9 mouse cellular contexts compared by ENCODE assay signal in the genomic region with DNA sequence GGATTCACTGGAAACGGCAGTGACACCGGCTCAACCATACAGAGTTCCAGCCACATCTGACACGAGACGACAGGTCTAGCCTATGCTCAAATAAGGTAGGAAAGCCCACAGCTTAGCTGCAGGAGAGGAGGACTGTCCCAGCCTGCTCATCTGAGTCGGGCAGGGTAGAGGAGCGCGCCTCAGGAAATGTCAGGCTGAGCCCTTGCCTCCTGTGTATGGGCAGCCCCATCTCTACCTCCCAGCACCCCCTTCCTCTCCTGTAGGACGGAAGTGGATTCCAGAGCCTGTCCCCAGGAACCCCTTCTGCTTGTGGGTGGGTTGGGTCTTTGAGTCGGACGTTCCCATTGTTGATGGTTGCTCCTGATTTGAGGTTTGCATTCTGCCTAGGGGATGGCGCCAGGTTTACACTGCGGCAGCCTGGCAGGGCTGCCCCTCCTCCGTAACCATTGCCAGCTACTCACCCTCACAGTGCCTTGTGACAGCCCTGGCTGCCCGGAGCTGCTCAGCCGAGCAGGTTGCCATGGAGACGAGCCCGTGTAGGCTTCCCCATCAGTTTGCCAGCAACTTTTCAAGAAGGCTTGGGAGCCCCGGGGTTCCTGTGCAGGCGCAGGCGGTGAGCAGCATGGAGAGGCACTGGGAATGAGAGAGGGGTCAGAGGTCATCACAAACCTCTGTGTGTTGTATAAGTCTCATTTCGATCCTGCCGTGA. TPM values are rescaled to one million over a fixed set of nuclear protein-coding genes. Genes with fewer than 3 reads are reported as not detected.
DNase-seq lines count a peak whose midpoint lies in the region; TF ChIP-seq lines count a peak whose summit lies in the region.
"Had no signal": no experiment of that assay in that cellular context is flagged by ENCODE, and none has a peak within 500 bp of the region (broad histone marks: within the 10 kb centered on the region; RNA-seq: fewer than 3 reads in every experiment).

No protein-coding gene starts in this region.

- peak; percentile 96 for DNase-seq in brain, adult 2 months (ENCODE audit: low read depth, low spot score)
- peak; percentile 76 for DNase-seq in forebrain, embryonic 10.5 days (ENCODE audit: extremely low spot score, low spot score)
- peak; percentile 72 for DNase-seq in kidney, adult 9 months
- DNase-seq in limb, embryonic 10.5 days (ENCODE audit: low spot score) = peak; percentile 67
- peak; percentile 92 for DNase-seq in right cerebral cortex, adult 18-20 months
- no peak for DNase-seq in urinary bladder, postnatal 10 days (ENCODE audit: low spot score)
- no peak for DNase-seq in spleen, adult 18-20 months

- H3K27me3 ChIP-seq in E14TG2a.4 (ENCODE audit: insufficient read depth, low read length) = peaks cover 19% of the 10 kb centered on the region
- peaks cover 70% of the 10 kb centered on the region for H3K27me3 ChIP-seq in forebrain, embryonic 10.5 days (ENCODE audit: poor library complexity, severe bottlenecking)
- peaks cover 79% of the 10 kb centered on the region for H3K27me3 ChIP-seq in limb, embryonic 10.5 days (ENCODE audit: low read depth, poor library complexity, severe bottlenecking)

- H3K4me3 ChIP-seq in E14TG2a.4 (replicated peaks; ENCODE audit: low read length) = peak overlapping the region; percentile 60
- peak overlapping the region; percentile 39 for H3K4me3 ChIP-seq in forebrain, embryonic 10.5 days
- peak overlapping the region; percentile 0; the same call in 1 of the 2 replicates for H3K4me3 ChIP-seq in limb, embryonic 10.5 days
- H3K4me3 ChIP-seq: liver, embryonic 15.5 days had no signal

- peaks cover 84% of the 10 kb centered on the region for H3K4me1 ChIP-seq in E14TG2a.4 (replicated peaks; ENCODE audit: low read depth, low read length)
- peaks cover 62% of the 10 kb centered on the region for H3K4me1 ChIP-seq in forebrain, embryonic 10.5 days
- peaks cover 31% of the 10 kb centered on the region for H3K4me1 ChIP-seq in limb, embryonic 10.5 days
- H3K4me1 ChIP-seq: liver, embryonic 15.5 days had no signal

- peaks cover 4% of the 10 kb centered on the region; the same call in 1 of the 2 replicates for H3K9me3 ChIP-seq in E14TG2a.4 (ENCODE audit: low read length)
- peaks cover 7% of the 10 kb centered on the region; the same call in 1 of the 2 replicates for H3K9me3 ChIP-seq in forebrain, embryonic 10.5 days
- H3K9me3 ChIP-seq in limb, embryonic 10.5 days (replicated peaks) = no peaks in the 10 kb centered on the region
- H3K9me3 ChIP-seq: liver, embryonic 15.5 days had no signal

- H3K36me3 ChIP-seq in E14TG2a.4 (ENCODE audit: insufficient read depth, low read length) = no peaks in the 10 kb centered on the region
- no peaks in the 10 kb centered on the region for H3K36me3 ChIP-seq in forebrain, embryonic 10.5 days (replicated peaks)
- no peaks in the 10 kb centered on the region for H3K36me3 ChIP-seq in limb, embryonic 10.5 days
- H3K36me3 ChIP-seq: liver, embryonic 15.5 days had no signal

- 20% methylated on average over 22 of the region's 22 CpGs for WGBS in forebrain, embryonic 10.5 days
- 28% methylated on average over 22 of the region's 22 CpGs for WGBS in limb, embryonic 10.5 days

- TF ChIP-seq CTCF in E14TG2a.4 (conservative IDR thresholded peaks at IDR 0.05; ENCODE audit: low read length) = no peak

- peak overlapping the region; percentile 72 for H3K27ac ChIP-seq in forebrain, embryonic 10.5 days
- H3K27ac ChIP-seq in limb, embryonic 10.5 days = no peak overlapping the region
- H3K27ac ChIP-seq: liver, embryonic 15.5 days had no signal

RNA-seq across cellular contexts. Expression of a gene that starts 47.6 kb away (rescaled TPM):
- polyA plus RNA-seq in forebrain, embryonic 10.5 days (2016; fragmentation: Nextera tagmentation; extraction: Ambion mirVana) = not detected in 2 replicates
- not detected in 2 replicates for polyA plus RNA-seq in limb, embryonic 10.5 days (2016; fragmentation: Nextera tagmentation; extraction: Ambion mirVana)
- polyA plus RNA-seq: liver, embryonic 15.5 days had no signal

Comparison
In these comparisons a context has a peak if more than half of its experiments do, and no peak if none do; other contexts are left out.
1. H3K4me3 ChIP-seq: peak in every context shown above with its lines; median percentile 60 in E14TG2a.4; 39 in forebrain, embryonic 10.5 days; 0 in limb, embryonic 10.5 days.
2. DNase-seq: peak in brain, adult 2 months (single experiment), forebrain, embryonic 10.5 days (single experiment), kidney, adult 9 months (single experiment), limb, embryonic 10.5 days (single experiment) and right cerebral cortex, adult 18-20 months (single experiment); none in urinary bladder, postnatal 10 days (single experiment) and spleen, adult 18-20 months (0 of 2).